Mouse (Mus musculus) lung, postnatal 0 days (tissue): Measurements from ENCODE around the gene Ociad2.

Experiments used
- CTCF ChIP-seq: IDR thresholded peaks from 2 replicates; pipeline ENCODE4 v1.5.1; 2016; ENCODE audit warnings: antibody characterized with exemption, mild to moderate bottlenecking
- EP300 ChIP-seq: IDR thresholded peaks from 2 replicates; pipeline ENCODE4 v1.6.1; 2016; ENCODE audit warnings: antibody characterized with exemption, mild to moderate bottlenecking, control low read depth

GRCm38 (mm10) chr5:73293458-73293827, 47.4 kb downstream of the Ociad2 start:
- no peak for TF ChIP-seq CTCF
- no peak for TF ChIP-seq EP300
